Mouse (Mus musculus): ENCODE measurements around the gene Nova1. TPM values are rescaled to one million over a fixed set of nuclear protein-coding genes. Genes with fewer than 3 reads are reported as not detected.

Nova1 gene
- total RNA-seq, 2 experiments from 2014 or later, result 2.5 to 2.6 TPM

DNA sequence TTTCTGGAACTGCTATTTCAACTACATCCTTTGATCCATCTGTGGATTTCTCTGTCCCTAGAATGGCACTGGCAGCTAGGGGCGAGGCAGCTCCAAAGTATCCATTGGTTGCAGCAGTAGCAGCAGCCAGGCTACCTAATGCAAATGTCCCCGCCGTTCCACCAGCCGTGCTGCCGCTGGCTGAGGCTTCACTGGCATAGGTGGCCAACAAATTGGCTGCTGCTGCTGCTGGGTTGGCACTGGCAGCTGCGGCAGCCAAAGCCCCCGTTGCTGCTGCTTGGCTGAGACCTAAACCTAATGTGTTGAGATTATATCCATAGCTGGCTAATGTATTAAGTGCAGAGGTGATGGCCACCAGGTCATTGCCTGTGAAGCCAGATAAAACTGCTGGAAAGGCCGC lies 118.5 kb downstream of the Nova1 start:
- intact Hi-C loops (cut with DNase I), result no loop called here
- DNase-seq, result no peak

DNA sequence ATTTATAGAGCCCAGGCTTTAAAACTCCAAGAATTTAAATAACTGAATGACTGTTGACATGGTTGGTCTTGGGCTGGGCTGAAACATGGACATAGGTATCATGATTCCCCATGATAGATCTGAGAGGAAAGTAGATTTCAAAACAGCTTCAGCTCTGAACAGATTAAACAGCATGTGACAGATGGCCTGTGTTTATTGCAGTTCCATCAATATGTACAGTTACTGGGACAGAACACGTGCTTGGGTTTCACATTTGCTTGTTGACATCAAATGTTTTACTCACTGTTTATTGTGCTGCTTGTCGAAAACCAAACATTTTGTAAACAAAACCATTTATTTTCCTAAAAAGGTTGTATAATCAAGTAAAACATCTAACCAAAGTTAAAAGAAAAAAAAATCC lies 142.4 kb downstream of the Nova1 start:
- no peak for DNase-seq
- intact Hi-C loops (cut with DNase I), result no loop called here

DNA sequence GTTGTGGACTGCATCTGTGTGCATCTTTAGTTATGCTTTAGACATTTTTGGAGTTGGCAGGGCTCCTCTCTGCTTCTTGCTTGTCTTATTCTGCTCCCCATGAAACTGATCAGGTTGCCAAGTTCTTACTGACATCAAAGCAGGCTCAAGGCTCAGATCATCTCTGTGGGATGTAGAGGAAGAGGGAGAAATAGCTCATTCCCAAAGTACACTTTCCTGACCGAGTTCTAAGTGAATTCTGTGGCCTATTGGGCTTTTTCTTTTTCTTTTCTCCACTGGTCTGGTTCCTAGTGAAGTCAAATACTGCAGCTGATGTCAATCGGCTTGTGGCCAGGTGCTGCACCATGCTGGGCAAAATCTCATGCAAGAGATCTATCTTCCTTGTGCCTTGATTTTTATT lies 152.0 kb downstream of the Nova1 start:
- no peak for DNase-seq

DNA sequence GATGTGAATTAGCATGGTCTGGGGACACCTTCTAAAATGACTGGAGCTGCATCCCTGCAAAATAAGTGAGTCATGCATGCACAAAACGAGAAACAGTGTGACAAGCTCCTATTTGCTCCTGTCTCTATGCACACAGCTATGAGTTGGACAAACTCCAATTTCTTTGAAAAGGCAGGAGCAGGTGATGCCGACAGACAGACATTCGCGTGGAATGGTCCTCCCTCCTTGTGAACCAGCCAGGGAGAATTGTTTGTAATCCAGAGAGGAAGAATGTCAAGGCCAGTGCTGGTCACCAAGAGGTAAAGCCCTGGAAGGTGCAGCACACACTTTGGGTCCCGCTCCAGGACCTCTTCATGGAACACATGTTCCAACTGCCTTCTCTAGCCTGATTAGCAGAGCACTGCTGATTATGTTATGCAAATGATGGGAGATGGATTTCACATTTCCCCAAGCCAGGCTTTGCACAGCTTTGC lies 172.6 kb downstream of the Nova1 start:
- DNase-seq, result no peak
- intact Hi-C loops (cut with DNase I), result no loop called here

More for the DNA sequence above, 152.0 kb downstream of the Nova1 start:
- intact Hi-C loops (cut with DNase I), result no loop called here

DNA sequence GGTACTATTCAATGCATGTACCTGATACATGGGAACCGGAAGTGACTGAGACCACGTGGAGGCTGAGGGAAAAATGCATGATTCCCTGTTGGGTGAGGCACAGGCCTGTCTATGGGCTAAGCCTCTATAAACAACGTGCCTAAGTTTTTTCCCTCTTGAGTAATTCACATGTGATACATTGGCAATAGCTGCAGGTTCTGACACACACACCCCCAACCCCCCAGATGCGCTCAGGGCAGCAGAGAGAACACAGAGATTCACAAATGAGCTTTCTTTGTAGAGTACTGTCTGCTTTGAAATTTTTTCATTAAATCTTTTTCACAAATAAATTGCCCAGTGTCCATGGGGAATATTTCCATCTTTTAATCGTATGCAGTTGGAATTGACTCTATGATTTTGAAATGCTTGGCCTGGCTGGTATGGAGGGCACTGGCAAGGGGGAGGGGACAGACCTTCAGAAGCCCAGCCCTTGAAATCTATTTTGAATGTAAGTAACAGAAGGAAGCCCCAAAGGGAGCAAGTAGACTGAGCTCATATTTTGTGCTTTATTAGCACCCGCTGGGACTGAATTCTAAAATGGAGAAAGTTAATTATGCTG lies 173.3 kb downstream of the Nova1 start:
- no peak for DNase-seq
- intact Hi-C loops (cut with DNase I), result no loop called here
